Mouse (Mus musculus): ENCODE data around the gene Atl2. TPM values are rescaled to one million over a fixed set of nuclear protein-coding genes. Genes with fewer than 3 reads are reported as not detected.

Atl2 gene
- polyA plus RNA-seq, 1 experiment from 2014 or later, result 42.3 TPM

GRCm38 (mm10) chr17:79807237-79807930 is 88.5 kb downstream of the Atl2 start:
- whole genome bisulfite sequencing, result 62% methylated on average over 8 of the region's 8 CpGs
- Histone ChIP-seq H3K4me1 (ENCODE audit: insufficient read depth, low read length) (peaks cover 15% of the 10 kb centered on the region; the same call in 1 of the 2 replicates), H3K27ac (ENCODE audit: low read length) (no peak overlapping the region), H3K4me2 (replicated peaks; ENCODE audit: low read depth, low read length) (no peak overlapping the region), H3K36me3 (ENCODE audit: insufficient read depth, low read length) (no peaks in the 10 kb centered on the region), H3K9ac (replicated peaks; ENCODE audit: low read length) (no peak overlapping the region), H3K9me3 (ENCODE audit: low read length) (no peaks in the 10 kb centered on the region), H3K4me3 (ENCODE audit: low read length) (no peak overlapping the region), H3K27me3 (ENCODE audit: insufficient read depth, low read length) (no peaks in the 10 kb centered on the region)
- no peak for ATAC-seq (ENCODE audit: low FRiP score, low TSS enrichment)

DNA sequence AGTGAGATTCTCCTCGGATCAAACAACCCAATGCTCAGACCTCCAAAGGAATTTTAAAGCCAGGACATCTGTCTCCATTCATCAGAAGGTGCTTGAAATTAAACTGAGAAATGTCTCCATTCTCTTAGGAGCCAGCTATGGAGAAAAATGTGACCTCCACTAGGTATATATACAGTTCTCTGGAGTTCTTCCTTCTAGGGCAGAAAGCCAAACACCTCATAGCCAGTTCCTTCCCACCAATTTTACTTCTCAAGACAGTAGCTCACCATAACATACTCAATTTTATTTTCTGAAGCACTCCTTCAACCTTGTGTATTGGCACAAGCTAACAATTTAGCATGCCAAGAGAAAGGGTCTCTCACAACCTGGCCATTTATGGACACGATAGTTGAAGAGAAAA is 91.2 kb downstream of the Atl2 start:
- no peak overlapping the region for H3K4me3 ChIP-seq (ENCODE audit: low read length)
- H3K9me3 ChIP-seq (ENCODE audit: low read length), result no peaks in the 10 kb centered on the region
- no peaks in the 10 kb centered on the region for H3K27me3 ChIP-seq (ENCODE audit: insufficient read depth, low read length)
- peaks cover 15% of the 10 kb centered on the region; the same call in 1 of the 2 replicates for H3K4me1 ChIP-seq (ENCODE audit: insufficient read depth, low read length)
- H3K27ac ChIP-seq (ENCODE audit: low read length), result no peak overlapping the region
- no peak overlapping the region for H3K9ac ChIP-seq (replicated peaks; ENCODE audit: low read length)
- H3K36me3 ChIP-seq (ENCODE audit: insufficient read depth, low read length), result no peaks in the 10 kb centered on the region
- 58% methylated on average over 2 of the region's 2 CpGs for WGBS
- no peak overlapping the region for H3K4me2 ChIP-seq (replicated peaks; ENCODE audit: low read depth, low read length)
- no peak for ATAC-seq (ENCODE audit: low FRiP score, low TSS enrichment)

DNA sequence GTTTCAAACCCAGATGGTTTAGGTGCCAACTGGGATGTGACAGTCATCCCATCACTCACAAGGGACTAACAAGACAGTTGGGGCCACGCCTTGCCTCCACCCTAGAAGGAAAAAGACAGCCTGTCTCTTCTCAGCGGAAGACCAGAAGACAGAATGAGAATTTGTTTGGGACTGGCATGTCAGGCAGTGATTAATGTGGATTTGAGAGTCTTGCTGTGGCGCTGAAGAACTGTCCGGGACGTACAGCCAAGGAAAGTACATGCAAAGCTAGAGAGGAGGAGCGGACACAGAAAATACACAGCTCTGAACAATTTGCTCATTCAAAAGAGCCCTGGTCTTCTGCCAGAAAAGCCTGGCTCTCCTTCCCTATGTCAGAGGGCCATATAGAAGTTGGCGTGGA is 93.9 kb downstream of the Atl2 start:
- no peak for ATAC-seq (ENCODE audit: low FRiP score, low TSS enrichment)
- H3K4me2 ChIP-seq (replicated peaks; ENCODE audit: low read depth, low read length), result no peak overlapping the region
- no peak overlapping the region for H3K9ac ChIP-seq (replicated peaks; ENCODE audit: low read length)
- no peaks in the 10 kb centered on the region for H3K27me3 ChIP-seq (ENCODE audit: insufficient read depth, low read length)
- no peak overlapping the region for H3K27ac ChIP-seq (ENCODE audit: low read length)
- H3K4me1 ChIP-seq (ENCODE audit: insufficient read depth, low read length), result peaks cover under 1% of the 10 kb centered on the region; the same call in 1 of the 2 replicates
- no peaks in the 10 kb centered on the region for H3K9me3 ChIP-seq (ENCODE audit: low read length)
- WGBS, result 72% methylated on average over 7 of the region's 7 CpGs
- no peaks in the 10 kb centered on the region for H3K36me3 ChIP-seq (ENCODE audit: insufficient read depth, low read length)
- H3K4me3 ChIP-seq (ENCODE audit: low read length), result no peak overlapping the region

DNA sequence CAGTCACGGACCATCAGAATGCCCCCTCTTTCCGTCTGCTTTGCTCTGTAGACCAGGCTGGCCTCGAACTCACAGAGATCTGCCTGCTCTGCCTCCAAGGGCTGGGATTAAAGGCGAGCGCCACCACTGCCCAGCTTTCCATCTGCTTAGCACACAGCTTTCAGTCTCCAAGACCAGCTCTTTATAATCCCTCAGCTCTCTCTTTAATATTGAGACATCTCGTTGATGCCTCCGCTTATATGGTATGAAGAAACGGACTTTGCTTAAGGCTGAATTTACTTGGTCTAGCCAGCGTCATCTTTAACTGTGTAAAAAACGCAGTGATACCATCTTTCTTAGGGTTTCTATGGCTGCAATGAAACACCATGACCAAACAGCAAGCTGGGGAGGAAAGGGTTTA is 97.1 kb downstream of the Atl2 start:
- H3K9me3 ChIP-seq (ENCODE audit: low read length), result no peaks in the 10 kb centered on the region
- no peak overlapping the region for H3K9ac ChIP-seq (replicated peaks; ENCODE audit: low read length)
- H3K27me3 ChIP-seq (ENCODE audit: insufficient read depth, low read length), result no peaks in the 10 kb centered on the region
- ATAC-seq (ENCODE audit: low FRiP score, low TSS enrichment), result no peak
- H3K4me3 ChIP-seq (ENCODE audit: low read length), result no peak overlapping the region
- H3K27ac ChIP-seq (ENCODE audit: low read length), result no peak overlapping the region
- 91% methylated on average over 10 of the region's 10 CpGs for WGBS
- H3K4me2 ChIP-seq (replicated peaks; ENCODE audit: low read depth, low read length), result no peak overlapping the region
- H3K36me3 ChIP-seq (ENCODE audit: insufficient read depth, low read length), result no peaks in the 10 kb centered on the region
- no peaks in the 10 kb centered on the region for H3K4me1 ChIP-seq (ENCODE audit: insufficient read depth, low read length)

Other genes starting within 250 kb of the Atl2 start
- 18.5 and 18.6 TPM in 2 replicates for gene Cyp1b1, start 181.1 kb downstream of the Atl2 start, polyA plus RNA-seq (2015; fragmentation: Nextera tagmentation; extraction: Ambion mirVana)
- 56.9 and 59.2 TPM in 2 replicates for gene Hnrnpll, start 166.2 kb upstream of the Atl2 start, polyA plus RNA-seq (2015; fragmentation: Nextera tagmentation; extraction: Ambion mirVana)
- 23.5 and 26.2 TPM in 2 replicates for gene Galm, start 231.3 kb upstream of the Atl2 start, polyA plus RNA-seq (2015; fragmentation: Nextera tagmentation; extraction: Ambion mirVana)